Mouse (Mus musculus) heart, postnatal 25 days (tissue): ENCODE data around the gene Slc2a5. TPM values are rescaled to one million over a fixed set of nuclear protein-coding genes. Genes with fewer than 3 reads are reported as not detected.
A peak's percentile ranks its signal among the peaks of the same experiment; 100 is the strongest.

Experiments
- DNase-seq: peaks from one replicate; pipeline ENCODE4 v3.0.0; 2022; ENCODE audit warnings: low spot score
- intact Hi-C: fragments of 180-260 bp; cut with DNase I; formaldehyde crosslinking; loops from one replicate; pipeline ENCODE4 v1.15.1; 2025
- total RNA-seq, 2 experiments: library from RNA; stranded (reverse); gene quantifications; 2 replicates each; pipeline ENCODE4 v1.2.3; 2021

Gene Slc2a5
- total RNA-seq, 2 experiments from 2014 or later = 0.31 TPM; not detected in 1

GRCm38 (mm10) chr4:150097847-150098246 is 21.2 kb upstream of the Slc2a5 start:
- no peak for DNase-seq
- intact Hi-C loops = loop anchor here (5.0 kb wide), 1 partner anchor 291 kb away; no protein-coding TSS in a partner anchor

GRCm38 (mm10) chr4:150098880-150099279 is 20.2 kb upstream of the Slc2a5 start:
- intact Hi-C loops = loop anchor here (1.0 to 5.0 kb wide), 2 partner anchors 64 to 292 kb away; no protein-coding TSS in a partner anchor

GRCm38 (mm10) chr4:150102822-150103221 is 16.3 kb upstream of the Slc2a5 start:
- DNase-seq = no peak
- intact Hi-C loops = no loop called here

More at GRCm38 (mm10) chr4:150098880-150099279, 20.2 kb upstream of the Slc2a5 start:
- peak; percentile 27 for DNase-seq

- intact Hi-C loops = no loop called here
Observed at GRCm38 (mm10) chr4:150105671-150106070, 13.4 kb upstream of the Slc2a5 start.

GRCm38 (mm10) chr4:150106637-150107036 is 12.4 kb upstream of the Slc2a5 start:
- no peak for DNase-seq
- intact Hi-C loops = no loop called here

More at GRCm38 (mm10) chr4:150105671-150106070, 13.4 kb upstream of the Slc2a5 start:
- no peak for DNase-seq

GRCm38 (mm10) chr4:150109636-150110035 is 9.4 kb upstream of the Slc2a5 start:
- intact Hi-C loops = no loop called here
- no peak for DNase-seq

- intact Hi-C loops = no loop called here
- no peak for DNase-seq
Observed at GRCm38 (mm10) chr4:150110373-150110772, 8.7 kb upstream of the Slc2a5 start.

- no peak for DNase-seq
- intact Hi-C loops = no loop called here
Observed at GRCm38 (mm10) chr4:150112867-150113266, 6.2 kb upstream of the Slc2a5 start.

- intact Hi-C loops = no loop called here
- no peak for DNase-seq
Observed at GRCm38 (mm10) chr4:150114505-150115061, 4.5 kb upstream of the Slc2a5 start.

GRCm38 (mm10) chr4:150117311-150117710 is 1.8 kb upstream of the Slc2a5 start:
- intact Hi-C loops = no loop called here
- DNase-seq = no peak

GRCm38 (mm10) chr4:150118163-150118562 is 920 bp upstream of the Slc2a5 start:
- DNase-seq = no peak
- intact Hi-C loops = no loop called here

- intact Hi-C loops = no loop called here
- no peak for DNase-seq
Observed at GRCm38 (mm10) chr4:150119640-150120039, 557 bp downstream of the Slc2a5 start.

GRCm38 (mm10) chr4:150120173-150120833 is 1.2 kb downstream of the Slc2a5 start:
- DNase-seq = no peak
- intact Hi-C loops = no loop called here

- intact Hi-C loops = no loop called here
- no peak for DNase-seq
Observed at GRCm38 (mm10) chr4:150121430-150121829, 2.3 kb downstream of the Slc2a5 start.

- DNase-seq = no peak
- intact Hi-C loops = no loop called here
Observed at GRCm38 (mm10) chr4:150122476-150122875, 3.4 kb downstream of the Slc2a5 start.

GRCm38 (mm10) chr4:150126373-150126772 is 7.3 kb downstream of the Slc2a5 start:
- intact Hi-C loops = no loop called here
- no peak for DNase-seq

GRCm38 (mm10) chr4:150127894-150128293 is 8.8 kb downstream of the Slc2a5 start:
- intact Hi-C loops = no loop called here
- no peak for DNase-seq

- intact Hi-C loops = no loop called here
- no peak for DNase-seq
Observed at GRCm38 (mm10) chr4:150128571-150128970, 9.5 kb downstream of the Slc2a5 start.

GRCm38 (mm10) chr4:150130661-150131060 is 11.6 kb downstream of the Slc2a5 start:
- intact Hi-C loops = no loop called here
- DNase-seq = no peak

GRCm38 (mm10) chr4:150132692-150133271 is 13.7 kb downstream of the Slc2a5 start:
- intact Hi-C loops = no loop called here
- no peak for DNase-seq

- intact Hi-C loops = loop anchor here (5.0 kb wide), 1 partner anchor 77 kb away; no protein-coding TSS in a partner anchor
- DNase-seq = no peak
Observed at GRCm38 (mm10) chr4:150135254-150135653, 16.2 kb downstream of the Slc2a5 start.
